In genomic region chr8:92029516-92029915, GRCm38 (mm10) we compare ENCODE assay signal across 30 mouse cellular contexts.
DNase-seq lines count a peak whose midpoint lies in the region; ATAC-seq and TF ChIP-seq lines count a peak whose summit lies in the region.
"Had no signal": no experiment of that assay in that cellular context is flagged by ENCODE, and none has a peak within 500 bp of the region (broad histone marks: within the 10 kb centered on the region; RNA-seq: fewer than 3 reads in every experiment).

No protein-coding gene starts in this region.

- no peak for DNase-seq in forebrain, postnatal 0 days
- DNase-seq in midbrain, embryonic 14.5 days, result peak; percentile 50
- no peak for DNase-seq in midbrain, postnatal 0 days (ENCODE audit: low spot score)
- DNase-seq in cerebellum, postnatal 10 days, result no peak
- DNase-seq in ovary, adult 18-20 months (ENCODE audit: low spot score), result no peak
- DNase-seq: adrenal gland, postnatal 10 days; cerebellum, adult 11-12 months; cerebellum, adult 9-11 months; heart, postnatal 10 days; kidney, adult 8-10 months; kidney, postnatal 4 days; right cerebral cortex, adult 18-20 months; spleen, adult 18-20 months; thymus, adult 18-20 months; thymus, postnatal 25 days had no signal

- no peak for ATAC-seq in forebrain, postnatal 0 days
- ATAC-seq in forebrain, embryonic 15.5 days (replicated peaks), result no peak
- no peak for ATAC-seq in midbrain, embryonic 14.5 days (ENCODE audit: low FRiP score, low TSS enrichment)
- no peak for ATAC-seq in midbrain, postnatal 0 days (ENCODE audit: low FRiP score)
- no peak for ATAC-seq in hindbrain, embryonic 15.5 days (ENCODE audit: low FRiP score, low read depth)
- ATAC-seq: intestine, embryonic 16.5 days; Patski had no signal

- no peaks in the 10 kb centered on the region for H3K9me3 ChIP-seq in forebrain, postnatal 0 days (ENCODE audit: low read length)
- no peaks in the 10 kb centered on the region for H3K9me3 ChIP-seq in forebrain, embryonic 15.5 days
- no peaks in the 10 kb centered on the region for H3K9me3 ChIP-seq in midbrain, embryonic 14.5 days (ENCODE audit: control insufficient read depth, low read length)
- no peaks in the 10 kb centered on the region for H3K9me3 ChIP-seq in midbrain, postnatal 0 days (ENCODE audit: low read length)
- no peaks in the 10 kb centered on the region for H3K9me3 ChIP-seq in hindbrain, embryonic 15.5 days
- H3K9me3 ChIP-seq: embryonic facial prominence, embryonic 10.5 days; embryonic facial prominence, embryonic 15.5 days; forebrain, embryonic 12.5 days; heart, embryonic 13.5 days; limb, embryonic 13.5 days; lung, embryonic 15.5 days; midbrain, embryonic 12.5 days had no signal

- no peaks in the 10 kb centered on the region for H3K36me3 ChIP-seq in forebrain, postnatal 0 days (ENCODE audit: insufficient read depth)
- H3K36me3 ChIP-seq in forebrain, embryonic 15.5 days, result no peaks in the 10 kb centered on the region
- no peaks in the 10 kb centered on the region for H3K36me3 ChIP-seq in midbrain, embryonic 14.5 days (ENCODE audit: control insufficient read depth, insufficient read depth, low read length)
- no peaks in the 10 kb centered on the region for H3K36me3 ChIP-seq in midbrain, postnatal 0 days (ENCODE audit: insufficient read depth, low read length)
- no peaks in the 10 kb centered on the region for H3K36me3 ChIP-seq in hindbrain, embryonic 15.5 days
- H3K36me3 ChIP-seq: embryonic facial prominence, embryonic 10.5 days; embryonic facial prominence, embryonic 15.5 days; forebrain, embryonic 12.5 days; G1E; heart, embryonic 13.5 days; limb, embryonic 13.5 days; lung, embryonic 15.5 days; midbrain, embryonic 12.5 days had no signal

- H3K4me1 ChIP-seq in forebrain, postnatal 0 days (ENCODE audit: insufficient read depth), result no peaks in the 10 kb centered on the region
- H3K4me1 ChIP-seq in forebrain, embryonic 15.5 days, result peaks cover 17% of the 10 kb centered on the region
- peaks cover 43% of the 10 kb centered on the region for H3K4me1 ChIP-seq in midbrain, embryonic 14.5 days (ENCODE audit: control insufficient read depth, insufficient read depth, low read length)
- H3K4me1 ChIP-seq in midbrain, postnatal 0 days (ENCODE audit: insufficient read depth, low read length), result no peaks in the 10 kb centered on the region
- H3K4me1 ChIP-seq in hindbrain, embryonic 15.5 days (replicated peaks), result peaks cover 16% of the 10 kb centered on the region
- H3K4me1 ChIP-seq: heart, embryonic 13.5 days; limb, embryonic 13.5 days; lung, embryonic 15.5 days had no signal

- H3K4me2 ChIP-seq in forebrain, postnatal 0 days (ENCODE audit: low read depth), result 0 out of 2 replicates have a peak overlapping the region, but pooled peaks have one; percentile 5
- H3K4me2 ChIP-seq in forebrain, embryonic 15.5 days (replicated peaks), result no peak overlapping the region; the same call in 1 of the 2 replicates
- H3K4me2 ChIP-seq in midbrain, embryonic 14.5 days (ENCODE audit: low read length), result no peak overlapping the region
- no peak overlapping the region for H3K4me2 ChIP-seq in midbrain, postnatal 0 days (ENCODE audit: low read depth, low read length, poor library complexity, severe bottlenecking)
- H3K4me2 ChIP-seq in hindbrain, embryonic 15.5 days, result no peak overlapping the region
- H3K4me2 ChIP-seq: embryonic facial prominence, embryonic 15.5 days; forebrain, embryonic 12.5 days; heart, embryonic 13.5 days; limb, embryonic 13.5 days; liver, embryonic 11.5 days; lung, embryonic 15.5 days; midbrain, embryonic 12.5 days had no signal

- peaks cover 20% of the 10 kb centered on the region for H3K27me3 ChIP-seq in forebrain, postnatal 0 days (ENCODE audit: insufficient read depth, low read length)
- peaks cover 57% of the 10 kb centered on the region for H3K27me3 ChIP-seq in forebrain, embryonic 15.5 days
- no peaks in the 10 kb centered on the region; the same call in 1 of the 2 replicates for H3K27me3 ChIP-seq in midbrain, embryonic 14.5 days (ENCODE audit: control insufficient read depth, insufficient read depth, low read length)
- no peaks in the 10 kb centered on the region for H3K27me3 ChIP-seq in midbrain, postnatal 0 days (ENCODE audit: insufficient read depth, low read length)
- H3K27me3 ChIP-seq in hindbrain, embryonic 15.5 days, result peaks cover 14% of the 10 kb centered on the region
- H3K27me3 ChIP-seq: Patski had no signal

- no peak overlapping the region for H3K4me3 ChIP-seq in forebrain, postnatal 0 days (ENCODE audit: low read depth, low read length)
- no peak overlapping the region for H3K4me3 ChIP-seq in forebrain, embryonic 15.5 days
- H3K4me3 ChIP-seq in midbrain, embryonic 14.5 days (replicated peaks; ENCODE audit: low read depth, low read length), result no peak overlapping the region
- no peak overlapping the region for H3K4me3 ChIP-seq in midbrain, postnatal 0 days (ENCODE audit: low read depth, low read length)
- no peak overlapping the region for H3K4me3 ChIP-seq in hindbrain, embryonic 15.5 days
- H3K4me3 ChIP-seq: embryonic facial prominence, embryonic 10.5 days; embryonic facial prominence, embryonic 15.5 days; forebrain, embryonic 12.5 days; heart, embryonic 13.5 days; limb, embryonic 13.5 days; lung, embryonic 15.5 days; midbrain, embryonic 12.5 days; myocyte had no signal

- H3K9ac ChIP-seq in forebrain, postnatal 0 days, result no peak overlapping the region
- no peak overlapping the region for H3K9ac ChIP-seq in forebrain, embryonic 15.5 days (replicated peaks)
- no peak overlapping the region for H3K9ac ChIP-seq in midbrain, embryonic 14.5 days (replicated peaks; ENCODE audit: low read length)
- no peak overlapping the region for H3K9ac ChIP-seq in midbrain, postnatal 0 days (replicated peaks; ENCODE audit: low read length, poor library complexity, severe bottlenecking)
- H3K9ac ChIP-seq in hindbrain, embryonic 15.5 days, result no peak overlapping the region
- H3K9ac ChIP-seq: embryonic facial prominence, embryonic 15.5 days; forebrain, embryonic 12.5 days; heart, embryonic 13.5 days; limb, embryonic 13.5 days; lung, embryonic 15.5 days; midbrain, embryonic 12.5 days had no signal

- H3K27ac ChIP-seq in forebrain, postnatal 0 days (ENCODE audit: low read depth, low read length), result no peak overlapping the region
- no peak overlapping the region for H3K27ac ChIP-seq in forebrain, embryonic 15.5 days (replicated peaks)
- H3K27ac ChIP-seq in midbrain, embryonic 14.5 days (replicated peaks; ENCODE audit: low read depth, low read length), result no peak overlapping the region
- H3K27ac ChIP-seq in midbrain, postnatal 0 days (ENCODE audit: low read depth, low read length), result no peak overlapping the region
- H3K27ac ChIP-seq in hindbrain, embryonic 15.5 days (replicated peaks), result 0 out of 2 replicates have a peak overlapping the region, but pooled peaks have one; percentile 41
- H3K27ac ChIP-seq: embryonic facial prominence, embryonic 10.5 days; embryonic facial prominence, embryonic 15.5 days; forebrain, embryonic 12.5 days; heart, embryonic 13.5 days; kidney, postnatal 0 days; limb, embryonic 13.5 days; lung, embryonic 15.5 days; midbrain, embryonic 12.5 days had no signal

- no peak for TF ChIP-seq CTCF in forebrain, postnatal 0 days (IDR thresholded peaks at IDR 0.05; ENCODE audit: low read depth)
- TF ChIP-seq CTCF in midbrain, postnatal 0 days (IDR thresholded peaks at IDR 0.05), result no peak

- 25% methylated on average over 6 of the region's 6 CpGs for WGBS in forebrain, postnatal 0 days
- 20% methylated on average over 6 of the region's 6 CpGs for WGBS in forebrain, embryonic 15.5 days
- WGBS in midbrain, embryonic 14.5 days, result 7% methylated on average over 6 of the region's 6 CpGs
- 28% methylated on average over 6 of the region's 6 CpGs for WGBS in midbrain, postnatal 0 days
- WGBS in hindbrain, embryonic 15.5 days, result 7% methylated on average over 6 of the region's 6 CpGs
